Mouse (Mus musculus) heart, adult 2 months (tissue): ENCODE measurements at regions not wholly inside any gene's neighbourhood (a gene's known extent, or its start where the extent isn't known, plus 50 kb on each side); places are given as distances from the start of the nearest gene placed in this dataset.

Source experiments
- CTCF ChIP-seq: fragments of 200-600 bp; IDR thresholded peaks from 2 replicates; pipeline ENCODE4 v1.8.1; 2022; ENCODE audit warnings: antibody characterized with exemption, mild to moderate bottlenecking, moderate library complexity
- POLR2A ChIP-seq: fragments of 200-500 bp; IDR thresholded peaks from 2 replicates; pipeline ENCODE4 v1.6.1; 2011; ENCODE audit warnings: mild to moderate bottlenecking, low read depth, low read length, control low read depth; ENCODE audit not compliant: insufficient read depth

DNA sequence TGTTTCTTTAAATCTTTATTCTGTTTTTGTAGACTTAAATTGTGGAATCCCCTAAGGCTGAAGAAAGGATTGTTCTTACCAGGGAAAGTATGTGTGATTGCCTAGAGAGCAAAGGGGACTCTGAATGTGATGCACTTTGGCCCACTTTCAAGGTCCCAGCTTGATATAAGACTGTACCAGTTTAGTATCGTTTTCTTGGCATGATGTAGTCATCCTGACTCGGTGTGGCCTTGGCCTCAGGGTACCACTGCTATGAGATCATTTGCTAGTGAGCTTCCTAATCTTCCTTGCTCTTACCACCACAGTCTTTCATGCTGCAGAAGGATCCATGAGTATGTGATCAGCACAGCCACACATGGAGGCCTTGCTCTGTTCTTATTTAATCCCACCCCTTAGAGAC, 302.2 kb downstream of the Ostf1 start:
- no peak for TF ChIP-seq CTCF
- TF ChIP-seq POLR2A, result no peak
